Mouse (Mus musculus) spleen, adult 2 months (tissue): Measurements from ENCODE around the gene Mrps31.

Experiments
- CTCF ChIP-seq: fragments of 200-500 bp; IDR thresholded peaks from 2 replicates; pipeline ENCODE4 v1.5.1; 2011; ENCODE audit warnings: mild to moderate bottlenecking, inconsistent platforms; ENCODE audit not compliant: insufficient read depth, insufficient read length, insufficient replicate concordance; ENCODE audit errors: extremely low read depth
- POLR2A ChIP-seq: fragments of 200-500 bp; IDR thresholded peaks from 2 replicates; pipeline ENCODE4 v1.6.1; 2011; ENCODE audit warnings: low read depth, low read length, inconsistent platforms

GRCm38 (mm10) chr8:22389874-22390273, 21.3 kb upstream of the Mrps31 start:
- TF ChIP-seq POLR2A (no peak), CTCF (no peak)
